Mouse (Mus musculus) Patski (cell line): ENCODE data around the gene Lrrc75b. TPM values are rescaled to one million over a fixed set of nuclear protein-coding genes. Genes with fewer than 3 reads are reported as not detected.
A peak's percentile ranks its signal among the peaks of the same experiment; 100 is the strongest.
"Not testable (repeated sequence)": the region's sequence is repeated elsewhere in the genome, so short reads cannot be mapped to it uniquely, and the experiment has no call there.

Experiments used
- ATAC-seq: fragments of 100-300 bp; one replicate; pipeline ENCODE4 v1.8.0; 2021
- CTCF ChIA-PET: fragments of 350-600 bp; sonication (Branson Sonifier 250); formaldehyde crosslinking; loops from one replicate; lab custom pipeline; 2022; ENCODE audit warnings: inconsistent platforms; lab: Charles Lee
- POLR2A ChIA-PET: fragments of 350-600 bp; sonication (Branson Sonifier 250); formaldehyde crosslinking; loops from one replicate; lab custom pipeline; 2022; ENCODE audit warnings: antibody characterized with exemption, inconsistent platforms; lab: Charles Lee
- DNase-seq: peaks from one replicate; pipeline ENCODE4 v3.0.0-alpha.2; 2011; ENCODE audit warnings: low read depth, low spot score
- H3K27me3 ChIP-seq: fragments of 371-371 bp; one replicate; pipeline ENCODE4 v1.5.1; 2021
- CTCF ChIP-seq: fragments of 100-300 bp; IDR thresholded peaks from one replicate; pipeline ENCODE4 v1.5.1; 2021
- in situ Hi-C: fragments of 300-500 bp; cut with MboI; formaldehyde crosslinking; loops from 3 replicates; pipeline ENCODE4 v1.11.1; 2018; ENCODE audit warnings: low pct_unique_long_range_greater_than_20kb, mixed read lengths
- polyA plus RNA-seq: library from polyadenylated mRNA; unstranded; gene quantifications from one replicate; pipeline ENCODE4 v1.2.3, GENCODE M21; 2021

The Lrrc75b gene
- polyA plus RNA-seq, 1 experiment from 2014 or later = 2.0 TPM

DNA sequence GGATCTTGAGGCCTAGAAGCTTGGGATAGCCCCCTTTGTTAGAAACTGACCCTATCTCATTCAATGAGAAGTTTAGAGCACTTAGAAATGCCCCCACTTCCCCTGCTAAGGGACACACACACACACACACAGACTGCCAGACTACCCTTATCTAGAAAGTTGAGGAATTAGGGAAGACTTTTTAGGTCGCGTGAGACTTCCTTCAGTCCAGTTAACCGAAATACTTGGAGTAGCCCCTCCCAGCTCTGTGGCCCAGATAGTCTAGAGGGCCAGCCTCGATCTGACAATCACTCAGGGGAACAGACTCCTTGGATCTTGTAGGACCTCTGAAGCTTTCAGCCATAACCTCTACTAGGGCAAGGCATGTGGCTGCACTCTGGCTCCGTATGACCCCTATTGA, 7.9 kb upstream of the Lrrc75b start:
- H3K27me3 ChIP-seq = no peaks in the 10 kb centered on the region
- ChIA-PET CTCF (no interaction called here), POLR2A (no interaction called here)
- DNase-seq (no peak), ATAC-seq (no peak)
- in situ Hi-C loops = no loop called here
- no peak for TF ChIP-seq CTCF

DNA sequence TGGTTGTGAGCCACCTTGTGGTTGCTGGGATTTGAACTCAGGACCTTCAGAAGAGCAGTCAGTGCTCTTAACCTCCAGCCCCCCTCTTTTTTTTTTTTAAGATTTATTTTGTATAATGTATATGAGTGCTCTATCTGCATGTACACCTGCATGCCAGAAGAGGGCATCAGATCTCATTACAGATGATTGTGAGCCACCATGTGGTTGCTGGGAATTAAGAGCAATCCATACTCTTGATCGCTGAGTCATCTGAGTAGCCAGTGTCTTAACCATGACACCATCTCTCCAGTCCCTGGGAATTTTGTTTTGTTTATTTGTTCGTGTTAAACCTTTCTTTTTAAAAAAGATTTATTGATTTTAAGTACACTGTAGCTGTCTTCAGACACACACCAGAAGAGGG, 6.6 kb upstream of the Lrrc75b start:
- in situ Hi-C loops, CTCF ChIA-PET, DNase-seq, ATAC-seq, H3K27me3 ChIP-seq: not testable (repeated sequence)
- POLR2A ChIA-PET = interaction anchor here (0.6 kb wide), 1 partner anchor 21 kb away, joined by 3 read pairs; no protein-coding TSS in a partner anchor

DNA sequence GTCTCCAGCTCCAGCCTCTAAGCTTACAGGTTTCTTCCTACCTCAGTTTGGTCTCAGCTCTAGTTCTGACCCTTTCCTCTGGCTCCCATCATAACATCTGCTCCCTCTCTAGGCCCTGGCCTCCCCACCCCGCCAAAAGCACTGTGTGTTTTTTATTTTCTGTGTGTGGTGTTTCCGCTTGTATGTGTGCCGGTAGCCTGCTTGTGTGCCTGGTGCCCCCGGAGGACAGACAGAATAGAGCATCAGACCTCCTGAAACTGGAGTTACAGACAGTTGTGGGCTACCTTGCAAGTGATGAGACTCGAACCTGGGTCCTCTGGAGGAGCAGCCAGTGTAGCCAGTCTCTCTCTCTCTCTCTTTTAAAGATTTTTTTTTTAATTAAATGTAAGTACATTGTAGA, 6.2 kb upstream of the Lrrc75b start:
- DNase-seq = no peak
- POLR2A ChIA-PET = no interaction called here
- in situ Hi-C loops = no loop called here
- no peaks in the 10 kb centered on the region for H3K27me3 ChIP-seq
- ATAC-seq = no peak
- TF ChIP-seq CTCF = no peak
- CTCF ChIA-PET = interaction anchor here (1.7 kb wide), 1 partner anchor 10 kb away, joined by 5 read pairs; no protein-coding TSS in a partner anchor

DNA sequence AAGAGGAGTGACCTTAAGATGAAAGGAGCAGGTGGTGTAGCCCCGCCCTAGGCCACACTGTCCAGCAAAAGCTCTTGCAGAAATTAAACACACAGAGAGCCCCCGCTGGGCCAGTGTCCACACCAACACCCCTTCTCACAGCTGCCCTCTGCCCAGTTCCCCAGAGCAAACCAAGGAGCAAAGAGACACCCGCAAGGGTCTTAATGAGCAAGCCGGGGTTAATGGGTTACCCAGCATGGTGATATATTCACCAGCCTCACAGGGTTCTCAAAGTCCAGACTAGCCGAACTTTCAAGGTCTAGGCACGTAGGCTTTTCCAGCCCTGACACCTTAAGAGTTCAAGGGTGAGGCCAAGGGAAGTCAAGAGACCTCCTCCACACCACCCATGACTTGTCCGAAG, 5.8 kb upstream of the Lrrc75b start:
- ATAC-seq (no peak), DNase-seq (no peak)
- in situ Hi-C loops = no loop called here
- ChIA-PET POLR2A (no interaction called here), CTCF (interaction anchor here (1.7 kb wide), 1 partner anchor 9 kb away, joined by 5 read pairs; no protein-coding TSS in a partner anchor)
- TF ChIP-seq CTCF = no peak
- H3K27me3 ChIP-seq = no peaks in the 10 kb centered on the region

DNA sequence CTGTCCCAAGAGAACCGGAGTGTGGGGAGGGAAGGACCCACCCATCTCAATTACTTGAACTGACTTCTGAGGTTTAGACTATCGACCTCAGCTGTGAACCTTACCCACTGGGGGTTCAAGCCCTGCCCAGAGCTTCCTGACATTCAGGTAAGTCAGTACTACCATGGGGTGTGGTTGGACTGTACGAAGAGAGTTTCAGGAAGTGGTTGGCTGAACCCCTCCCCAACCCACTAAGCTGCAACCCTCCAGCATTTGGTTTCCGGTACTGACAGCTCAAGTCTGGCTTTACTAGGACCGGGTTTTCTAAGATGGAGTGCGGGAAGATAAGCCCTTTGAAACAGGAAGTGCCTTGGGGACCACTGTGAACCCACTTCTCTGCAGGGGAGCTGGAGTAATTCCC, 5.3 kb upstream of the Lrrc75b start:
- TF ChIP-seq CTCF = no peak
- DNase-seq = no peak
- ATAC-seq = no peak
- H3K27me3 ChIP-seq = no peaks in the 10 kb centered on the region
- POLR2A ChIA-PET = no interaction called here
- in situ Hi-C loops = no loop called here
- CTCF ChIA-PET = interaction anchor here (1.7 kb wide), 1 partner anchor 9 kb away, joined by 5 read pairs; no protein-coding TSS in a partner anchor

DNA sequence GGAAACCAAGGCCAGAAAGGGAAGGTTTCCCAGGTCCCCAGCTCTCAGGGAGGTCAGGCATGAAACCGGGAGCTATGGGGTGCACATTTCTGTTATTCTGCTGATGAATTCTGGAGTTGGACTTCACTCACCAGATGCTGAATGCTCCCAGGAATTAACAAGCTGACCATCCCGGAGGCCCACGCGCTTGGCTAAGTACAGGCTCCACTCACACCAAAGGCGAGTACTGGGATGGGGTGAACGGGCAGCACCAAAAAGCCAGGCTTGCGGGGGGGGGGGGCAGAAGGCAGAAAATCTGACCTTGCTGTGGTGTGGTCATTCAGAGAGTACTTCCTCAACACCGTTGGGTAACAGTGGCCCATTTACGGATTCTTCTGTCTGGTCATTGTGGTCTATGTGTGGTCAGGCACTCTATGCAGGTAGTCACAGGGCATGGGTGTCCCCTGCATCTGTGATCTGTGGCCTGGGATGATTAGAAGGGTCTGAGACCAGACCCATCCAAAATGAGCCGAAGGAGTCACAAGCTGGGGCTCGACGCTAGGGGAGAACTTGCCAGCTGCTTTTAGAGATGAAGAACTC, 4.6 kb upstream of the Lrrc75b start:
- DNase-seq = no peak
- ChIA-PET CTCF (interaction anchor here (1.7 kb wide), 1 partner anchor 8 kb away, joined by 5 read pairs; no protein-coding TSS in a partner anchor), POLR2A (no interaction called here)
- TF ChIP-seq CTCF = no peak
- no peaks in the 10 kb centered on the region for H3K27me3 ChIP-seq
- ATAC-seq = no peak
- in situ Hi-C loops = no loop called here

DNA sequence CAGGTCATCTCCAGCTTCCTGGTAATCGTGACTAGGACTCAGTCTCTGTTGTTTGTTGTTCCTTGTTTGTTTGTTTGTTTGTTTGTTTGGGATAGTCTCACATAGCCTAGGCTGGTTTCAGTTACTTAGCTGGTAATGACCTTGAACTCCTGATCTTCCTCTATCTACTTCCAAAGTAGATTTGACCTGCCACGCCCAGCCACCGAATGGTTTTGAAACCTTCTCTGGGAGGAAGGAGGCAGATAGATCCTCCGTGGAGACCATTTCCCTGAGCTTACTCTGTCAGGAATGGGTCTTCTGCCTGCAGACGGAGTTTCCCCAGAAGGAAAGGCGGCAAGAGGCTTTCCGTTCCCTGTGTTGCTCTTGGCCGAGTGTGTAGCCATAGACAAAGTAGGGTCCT, 2.5 kb upstream of the Lrrc75b start:
- DNase-seq (no peak), ATAC-seq (no peak)
- in situ Hi-C loops = no loop called here
- POLR2A ChIA-PET = no interaction called here
- no peaks in the 10 kb centered on the region for H3K27me3 ChIP-seq
- CTCF ChIA-PET = interaction anchor here (1.0 kb wide), 1 partner anchor 24 kb away, joined by 3 read pairs; no protein-coding TSS in a partner anchor
- TF ChIP-seq CTCF = no peak

DNA sequence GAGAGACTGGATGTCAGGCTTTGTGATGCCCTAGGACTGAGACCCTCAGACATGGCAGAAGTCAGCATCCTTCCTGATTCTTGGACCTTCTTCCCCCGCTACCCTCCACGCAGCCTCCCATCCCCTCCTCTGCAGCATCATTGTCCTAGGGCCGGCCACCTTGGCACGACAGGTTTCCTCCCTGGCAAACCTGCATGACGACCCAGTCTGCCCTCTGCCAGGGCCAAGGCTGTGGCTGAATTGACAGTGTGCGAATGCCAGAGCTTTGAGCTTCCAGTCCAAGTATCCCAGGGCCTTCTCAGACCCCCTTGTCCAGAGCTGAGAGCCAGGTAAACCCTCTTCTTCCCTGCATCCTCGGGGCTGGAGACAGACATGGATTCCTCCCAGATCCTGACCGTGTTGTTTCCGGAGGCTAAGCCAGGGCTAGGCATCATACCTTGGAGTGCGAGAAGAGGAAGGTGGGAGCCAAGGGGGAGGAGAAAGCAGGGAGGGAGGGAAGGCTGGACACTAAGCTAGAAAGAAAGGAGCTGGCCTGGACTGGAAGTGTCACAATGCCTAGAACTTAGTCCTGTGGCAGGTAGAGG, 1.0 kb upstream of the Lrrc75b start, which contains the start of gene Ggt1:
TSS of gene Ggt1 (plus strand) at position 534 of the 584 bp plus-strand sequence.
- in situ Hi-C loops = no loop called here
- TF ChIP-seq CTCF = no peak
- ChIA-PET POLR2A (no interaction called here), CTCF (interaction anchor here (1.5 kb wide), 1 partner anchor 44 kb away, joined by 3 read pairs; the partner anchor contains the start of gene Snrpd3)
- no peaks in the 10 kb centered on the region for H3K27me3 ChIP-seq
- ATAC-seq (no peak), DNase-seq (no peak)

DNA sequence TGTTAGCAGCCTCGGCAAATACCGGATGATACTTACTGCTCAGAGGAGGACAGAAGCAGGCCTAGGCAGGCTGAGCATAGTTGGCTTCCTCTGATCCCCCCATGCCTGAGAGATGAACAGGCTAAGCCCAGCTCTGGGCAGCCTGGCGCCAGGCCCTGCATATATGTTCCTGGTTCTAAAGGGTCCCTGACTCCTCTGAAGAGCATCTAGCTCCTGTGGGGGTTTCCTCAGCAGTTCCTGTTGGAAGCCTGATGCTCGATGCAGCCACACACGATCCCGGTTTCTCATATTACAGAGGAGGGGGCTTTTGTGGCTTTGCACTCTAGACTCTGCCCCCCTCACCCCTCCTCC, 394 bp upstream of the Lrrc75b start:
- H3K27me3 ChIP-seq = no peaks in the 10 kb centered on the region
- peak; percentile 17 for ATAC-seq
- TF ChIP-seq CTCF = no peak
- CTCF ChIA-PET = interaction anchor here (1.5 kb wide), 1 partner anchor 43 kb away, joined by 3 read pairs; the partner anchor contains the start of gene Snrpd3
- DNase-seq = no peak
- POLR2A ChIA-PET = interaction anchor here (0.6 kb wide), 1 partner anchor 83 kb away, joined by 3 read pairs; the partner anchor contains the start of gene Susd2
- in situ Hi-C loops = no loop called here

DNA sequence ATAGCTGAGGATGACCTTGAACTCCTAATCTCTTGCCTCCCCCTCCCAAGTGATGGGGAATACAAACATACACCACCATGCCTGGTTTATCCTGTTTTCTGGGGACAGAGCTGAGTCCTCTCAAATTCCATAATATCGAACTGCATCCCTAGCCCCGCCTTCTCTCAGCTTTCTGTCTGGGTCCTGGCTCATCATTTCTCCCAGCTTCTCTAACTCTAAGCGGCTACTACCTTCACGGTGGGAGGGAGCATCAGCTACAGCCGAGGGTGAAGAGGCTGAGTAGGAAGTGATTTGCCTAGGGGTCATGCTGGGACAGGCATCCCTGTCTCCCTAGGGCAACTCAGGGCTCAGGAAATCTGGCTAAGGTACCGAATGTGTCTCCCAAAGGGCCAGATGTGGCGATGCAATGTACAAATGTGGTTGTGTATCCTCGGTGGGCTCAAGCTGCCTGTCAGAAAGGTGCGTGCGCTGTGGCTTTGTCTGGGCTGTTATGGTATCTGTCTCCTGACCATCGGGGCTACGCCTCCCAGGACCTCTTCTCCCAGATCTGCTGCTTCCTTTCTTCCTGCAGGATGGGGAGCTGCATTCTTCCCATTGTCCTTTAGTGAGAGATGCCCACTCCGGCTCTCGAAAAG, 972 bp downstream of the Lrrc75b start:
- CTCF ChIA-PET = interaction anchor here (0.9 kb wide), 1 partner anchor 9 kb away, joined by 3 read pairs; no protein-coding TSS in a partner anchor
- in situ Hi-C loops = no loop called here
- TF ChIP-seq CTCF = no peak
- no peak for ATAC-seq
- no peaks in the 10 kb centered on the region for H3K27me3 ChIP-seq
- POLR2A ChIA-PET = interaction anchor here (0.6 kb wide), 1 partner anchor 10 kb away, joined by 3 read pairs; no protein-coding TSS in a partner anchor
- DNase-seq = no peak
